Mouse (Mus musculus) testis, adult 2 months (tissue): ENCODE measurements at regions not wholly inside any gene's neighbourhood (a gene's known extent, or its start where the extent isn't known, plus 50 kb on each side); places are given as distances from the start of the nearest gene placed in this dataset.

Experiments
- H3K27ac ChIP-seq: fragments of 200-500 bp; 2 replicates; pipeline ENCODE4 v1.5.1; 2012; ENCODE audit warnings: low read depth, low read length; ENCODE audit not compliant: control insufficient read depth, insufficient read depth
- H3K27me3 ChIP-seq: fragments of 200-500 bp; 2 replicates; pipeline ENCODE4 v1.6.1; 2012; ENCODE audit warnings: mild to moderate bottlenecking, low read length, moderate library complexity; ENCODE audit not compliant: control insufficient read depth, insufficient read depth
- H3K36me3 ChIP-seq: fragments of 200-500 bp; 2 replicates; pipeline ENCODE4 v1.6.1; 2012; ENCODE audit warnings: mild to moderate bottlenecking, low read length; ENCODE audit not compliant: control insufficient read depth, insufficient read depth
- H3K4me1 ChIP-seq: fragments of 200-500 bp; 2 replicates; pipeline ENCODE4 v1.6.1; 2012; ENCODE audit warnings: low read length; ENCODE audit not compliant: control insufficient read depth, insufficient read depth
- H3K4me3 ChIP-seq: fragments of 200-500 bp; 2 replicates; pipeline ENCODE4 v1.5.1; 2012; ENCODE audit warnings: low read depth, mild to moderate bottlenecking, low read length, moderate library complexity, mixed read lengths; ENCODE audit not compliant: control insufficient read depth
- CTCF ChIP-seq: fragments of 200-500 bp; IDR thresholded peaks from 2 replicates; pipeline ENCODE4 v1.5.1; 2012; ENCODE audit warnings: low read depth, mild to moderate bottlenecking, inconsistent platforms, low read length, moderate library complexity; ENCODE audit not compliant: control insufficient read depth, insufficient read depth, insufficient replicate concordance
- POLR2A ChIP-seq: fragments of 200-500 bp; IDR thresholded peaks from 2 replicates; pipeline ENCODE4 v1.6.1; 2012; ENCODE audit warnings: low read depth, mild to moderate bottlenecking, inconsistent platforms, low read length, moderate library complexity; ENCODE audit not compliant: control insufficient read depth

GRCm38 (mm10) chr7:72444792-72445191, 138.4 kb upstream of the Mctp2 start:
- Histone ChIP-seq H3K4me3 (no peak overlapping the region), H3K4me1 (no peaks in the 10 kb centered on the region), H3K36me3 (no peaks in the 10 kb centered on the region), H3K27me3 (no peaks in the 10 kb centered on the region), H3K27ac (no peak overlapping the region)
- no peak for TF ChIP-seq CTCF
- no peak for TF ChIP-seq POLR2A

- Histone ChIP-seq H3K4me1 (no peaks in the 10 kb centered on the region), H3K4me3 (no peak overlapping the region)
- no peak for TF ChIP-seq POLR2A
- TF ChIP-seq CTCF: no peak
Observed at GRCm38 (mm10) chr7:72446911-72447310, 140.5 kb upstream of the Mctp2 start.

GRCm38 (mm10) chr7:72462978-72463377, 156.6 kb upstream of the Mctp2 start:
- Histone ChIP-seq H3K4me1 (no peaks in the 10 kb centered on the region), H3K27me3 (no peaks in the 10 kb centered on the region), H3K27ac (no peak overlapping the region), H3K36me3 (no peaks in the 10 kb centered on the region), H3K4me3 (no peak overlapping the region)
- TF ChIP-seq CTCF (no peak), POLR2A (no peak)

More at GRCm38 (mm10) chr7:72446911-72447310, 140.5 kb upstream of the Mctp2 start:
- Histone ChIP-seq H3K27ac (no peak overlapping the region), H3K27me3 (no peaks in the 10 kb centered on the region), H3K36me3 (no peaks in the 10 kb centered on the region)

GRCm38 (mm10) chr7:72464658-72465057, 158.2 kb upstream of the Mctp2 start:
- Histone ChIP-seq H3K27me3 (no peaks in the 10 kb centered on the region), H3K27ac (no peak overlapping the region), H3K36me3 (no peaks in the 10 kb centered on the region), H3K4me3 (no peak overlapping the region), H3K4me1 (no peaks in the 10 kb centered on the region)
- TF ChIP-seq POLR2A (no peak), CTCF (no peak)

GRCm38 (mm10) chr7:72469691-72470090, 163.3 kb upstream of the Mctp2 start:
- no peak overlapping the region for H3K27ac ChIP-seq
- TF ChIP-seq CTCF (no peak), POLR2A (no peak)
- no peaks in the 10 kb centered on the region for H3K36me3 ChIP-seq
- no peak overlapping the region for H3K4me3 ChIP-seq
- no peaks in the 10 kb centered on the region for H3K4me1 ChIP-seq
- no peaks in the 10 kb centered on the region for H3K27me3 ChIP-seq

- no peak overlapping the region for H3K27ac ChIP-seq
- H3K27me3 ChIP-seq: no peaks in the 10 kb centered on the region
- no peak for TF ChIP-seq POLR2A
- no peak for TF ChIP-seq CTCF
- H3K36me3 ChIP-seq: no peaks in the 10 kb centered on the region
- H3K4me3 ChIP-seq: no peak overlapping the region
- H3K4me1 ChIP-seq: no peaks in the 10 kb centered on the region
Observed at GRCm38 (mm10) chr7:72474751-72475150, 168.3 kb upstream of the Mctp2 start.

GRCm38 (mm10) chr7:72478936-72479335, 172.5 kb upstream of the Mctp2 start:
- no peak for TF ChIP-seq POLR2A
- TF ChIP-seq CTCF: no peak
- Histone ChIP-seq H3K4me3 (no peak overlapping the region), H3K27me3 (no peaks in the 10 kb centered on the region), H3K27ac (no peak overlapping the region), H3K4me1 (no peaks in the 10 kb centered on the region), H3K36me3 (no peaks in the 10 kb centered on the region)

- no peak overlapping the region for H3K4me3 ChIP-seq
- no peak for TF ChIP-seq CTCF
- no peak for TF ChIP-seq POLR2A
- no peaks in the 10 kb centered on the region for H3K27me3 ChIP-seq
- H3K36me3 ChIP-seq: no peaks in the 10 kb centered on the region
- no peak overlapping the region for H3K27ac ChIP-seq
- H3K4me1 ChIP-seq: no peaks in the 10 kb centered on the region
Observed at GRCm38 (mm10) chr7:72481275-72481674, 174.9 kb upstream of the Mctp2 start.
